In genomic region chr2:34869680-34870079, GRCm38 (mm10) we compare ENCODE assay signal across 7 mouse cellular contexts. TPM values are rescaled to one million over a fixed set of nuclear protein-coding genes. Genes with fewer than 3 reads are reported as not detected.
DNase-seq lines count a peak whose midpoint lies in the region; ATAC-seq and TF ChIP-seq lines count a peak whose summit lies in the region.

No protein-coding gene starts in this region.

- no peak for TF ChIP-seq CTCF in C2C12 (IDR thresholded peaks at IDR 0.05; ENCODE audit: control insufficient read depth, insufficient read depth, insufficient read length)
- TF ChIP-seq CTCF in hindbrain, postnatal 0 days (IDR thresholded peaks at IDR 0.05; ENCODE audit: low read depth), result no peak

- WGBS in embryonic facial prominence, embryonic 11.5 days, result 46% methylated on average over 5 of the region's 5 CpGs
- WGBS in hindbrain, postnatal 0 days, result 31% methylated on average over 5 of the region's 5 CpGs
- 40% methylated on average over 5 of the region's 5 CpGs for WGBS in midbrain, embryonic 15.5 days

- H3K27me3 ChIP-seq in C2C12 (ENCODE audit: control insufficient read depth, insufficient read depth, insufficient read length), result peaks cover 10% of the 10 kb centered on the region
- no peaks in the 10 kb centered on the region for H3K27me3 ChIP-seq in embryonic facial prominence, embryonic 11.5 days (ENCODE audit: control insufficient read depth, insufficient read depth, low read length)
- no peaks in the 10 kb centered on the region for H3K27me3 ChIP-seq in hindbrain, postnatal 0 days (ENCODE audit: insufficient read depth, low read length)
- peaks cover 15% of the 10 kb centered on the region for H3K27me3 ChIP-seq in midbrain, embryonic 15.5 days (replicated peaks)

- H3K9me3 ChIP-seq in embryonic facial prominence, embryonic 11.5 days (replicated peaks; ENCODE audit: control insufficient read depth, low read length), result no peaks in the 10 kb centered on the region
- H3K9me3 ChIP-seq in hindbrain, postnatal 0 days (ENCODE audit: low read length), result no peaks in the 10 kb centered on the region
- no peaks in the 10 kb centered on the region for H3K9me3 ChIP-seq in midbrain, embryonic 15.5 days

- ATAC-seq in embryonic facial prominence, embryonic 11.5 days (replicated peaks; ENCODE audit: insufficient number of reproducible peaks, low FRiP score, low TSS enrichment, low read depth), result no peak
- no peak for ATAC-seq in hindbrain, postnatal 0 days
- no peak for ATAC-seq in midbrain, embryonic 15.5 days (replicated peaks)

- H3ac ChIP-seq in C2C12 (ENCODE audit: control insufficient read depth, insufficient read length, low read depth), result peak overlapping the region; percentile 44

- H3K4me1 ChIP-seq in embryonic facial prominence, embryonic 11.5 days (ENCODE audit: control insufficient read depth, insufficient read depth, low read length), result no peaks in the 10 kb centered on the region; the same call in 1 of the 2 replicates
- peaks cover 8% of the 10 kb centered on the region; the same call in 1 of the 2 replicates for H3K4me1 ChIP-seq in hindbrain, postnatal 0 days (ENCODE audit: insufficient read depth, low read length)
- peaks cover 32% of the 10 kb centered on the region for H3K4me1 ChIP-seq in midbrain, embryonic 15.5 days

- H3K4me2 ChIP-seq in embryonic facial prominence, embryonic 11.5 days (ENCODE audit: low read depth, low read length), result peak overlapping the region; percentile 19
- H3K4me2 ChIP-seq in hindbrain, postnatal 0 days (ENCODE audit: low read depth, low read length), result peak overlapping the region; percentile 73
- peak overlapping the region; percentile 62 for H3K4me2 ChIP-seq in midbrain, embryonic 15.5 days

- DNase-seq in 3T3-L1 (ENCODE audit: low read depth, low spot score), result peak; percentile 91
- DNase-seq in embryonic facial prominence, embryonic 11.5 days (ENCODE audit: low spot score), result no peak
- DNase-seq in hindbrain, postnatal 0 days (ENCODE audit: low spot score), result no peak
- DNase-seq in left cerebral cortex, adult 9 months (ENCODE audit: low spot score in 2 of 2), result no peak
- no peak for DNase-seq in gastrocnemius, postnatal 10 days

- peak overlapping the region; percentile 100 for H3K4me3 ChIP-seq in C2C12 (ENCODE audit: insufficient read depth, poor library complexity, severe bottlenecking)
- H3K4me3 ChIP-seq in embryonic facial prominence, embryonic 11.5 days (ENCODE audit: low read depth, low read length), result peak overlapping the region; percentile 90
- peak overlapping the region; percentile 74 for H3K4me3 ChIP-seq in hindbrain, postnatal 0 days (ENCODE audit: low read length)
- H3K4me3 ChIP-seq in midbrain, embryonic 15.5 days, result peak overlapping the region; percentile 83

- H3K36me3 ChIP-seq in C2C12 (ENCODE audit: control insufficient read depth, insufficient read depth), result peaks cover 30% of the 10 kb centered on the region
- peaks cover 7% of the 10 kb centered on the region for H3K36me3 ChIP-seq in embryonic facial prominence, embryonic 11.5 days (replicated peaks; ENCODE audit: control insufficient read depth, insufficient read depth, low read depth, low read length)
- H3K36me3 ChIP-seq in hindbrain, postnatal 0 days (ENCODE audit: insufficient read depth, low read length), result peaks cover 15% of the 10 kb centered on the region; the same call in 1 of the 2 replicates
- H3K36me3 ChIP-seq in midbrain, embryonic 15.5 days (replicated peaks), result peaks cover 7% of the 10 kb centered on the region

- peaks cover 70% of the 10 kb centered on the region for H3K79me2 ChIP-seq in C2C12 (ENCODE audit: control insufficient read depth, insufficient read depth)

- H3K79me3 ChIP-seq in C2C12 (ENCODE audit: low read depth), result peaks cover 59% of the 10 kb centered on the region

- H3K9ac ChIP-seq in embryonic facial prominence, embryonic 11.5 days (replicated peaks; ENCODE audit: low read length), result peak overlapping the region; percentile 39
- peak overlapping the region; percentile 82 for H3K9ac ChIP-seq in hindbrain, postnatal 0 days (replicated peaks; ENCODE audit: low read length)
- H3K9ac ChIP-seq in midbrain, embryonic 15.5 days, result 0 out of 2 replicates have a peak overlapping the region, but pooled peaks have one; percentile 6

- H3K27ac ChIP-seq in embryonic facial prominence, embryonic 11.5 days (replicated peaks; ENCODE audit: low read depth, low read length), result no peak overlapping the region
- H3K27ac ChIP-seq in hindbrain, postnatal 0 days, result no peak overlapping the region
- no peak overlapping the region for H3K27ac ChIP-seq in midbrain, embryonic 15.5 days

TF ChIP-seq in C2C12, 6 proteins besides CTCF, POLR2A, EP300 and RAD21:
- TF ChIP-seq CEBPB (IDR thresholded peaks at IDR 0.05; ENCODE audit: low read depth) (no peak), MAX (IDR thresholded peaks at IDR 0.05) (no peak)
TF ChIP-seq in C2C12: peak in this region for 0.

RNA-seq across cellular contexts. Expression of gene Cutal, which starts 4.5 kb away (rescaled TPM):
- 0.02 TPM for polyA plus RNA-seq in C2C12 (2012; fragmentation: generic; extraction: Trizol)
- 0.15 and 0.32 TPM in 2 replicates for polyA plus RNA-seq in embryonic facial prominence, embryonic 11.5 days (2014; fragmentation: Nextera tagmentation; extraction: Ambion mirVana)
- total RNA-seq in hindbrain, postnatal 0 days (2014; rRNA removed), result 0.26 and 0.65 TPM in 2 replicates
- polyA plus RNA-seq in hindbrain, postnatal 0 days (2015; fragmentation: Nextera tagmentation; extraction: Ambion mirVana), result 0.20 and 0.37 TPM in 2 replicates
- 0.26 and 0.40 TPM in 2 replicates for polyA plus RNA-seq in midbrain, embryonic 15.5 days (2015; fragmentation: Nextera tagmentation; extraction: Ambion mirVana)
- under 1 TPM in 1 of 2 experiments, not detected in 1; 0.45 TPM for total RNA-seq in gastrocnemius, postnatal 10 days (2021)

RNA-seq across cellular contexts. Expression of gene Psmd5, which starts 5.1 kb away (rescaled TPM):
- polyA plus RNA-seq in C2C12 (2012; fragmentation: generic; extraction: Trizol), result 38.2 TPM
- polyA plus RNA-seq in embryonic facial prominence, embryonic 11.5 days (2014; fragmentation: Nextera tagmentation; extraction: Ambion mirVana), result 114 and 128 TPM in 2 replicates
- total RNA-seq in hindbrain, postnatal 0 days (2014; rRNA removed), result 37.6 and 39.4 TPM in 2 replicates
- 74.6 and 80.0 TPM in 2 replicates for polyA plus RNA-seq in hindbrain, postnatal 0 days (2015; fragmentation: Nextera tagmentation; extraction: Ambion mirVana)
- 101 and 102 TPM in 2 replicates for polyA plus RNA-seq in midbrain, embryonic 15.5 days (2015; fragmentation: Nextera tagmentation; extraction: Ambion mirVana)
- 10 to 100 TPM; 15.4 to 22.4 TPM for total RNA-seq in gastrocnemius, postnatal 10 days (2021)

RNA-seq across cellular contexts. Expression of gene Gm34653, which starts 36.9 kb away (rescaled TPM):
- 0.04 TPM for polyA plus RNA-seq in C2C12 (2012; fragmentation: generic; extraction: Trizol)
- polyA plus RNA-seq in embryonic facial prominence, embryonic 11.5 days (2014; fragmentation: Nextera tagmentation; extraction: Ambion mirVana), result 0.33 TPM in 1 of 2 replicates, not detected in the other
- 0.16 TPM in 1 of 2 replicates, not detected in the other for total RNA-seq in hindbrain, postnatal 0 days (2014; rRNA removed)
- 0.09 TPM in 1 of 2 replicates, not detected in the other for polyA plus RNA-seq in hindbrain, postnatal 0 days (2015; fragmentation: Nextera tagmentation; extraction: Ambion mirVana)
- 0.17 TPM in 1 of 2 replicates, not detected in the other for polyA plus RNA-seq in midbrain, embryonic 15.5 days (2015; fragmentation: Nextera tagmentation; extraction: Ambion mirVana)
- not detected for total RNA-seq in gastrocnemius, postnatal 10 days (2021)

RNA-seq across cellular contexts. Expression of gene Fbxw2, which starts 43.6 kb away (rescaled TPM):
- polyA plus RNA-seq in C2C12 (2012; fragmentation: generic; extraction: Trizol), result 43.7 TPM
- 66.3 and 71.2 TPM in 2 replicates for polyA plus RNA-seq in embryonic facial prominence, embryonic 11.5 days (2014; fragmentation: Nextera tagmentation; extraction: Ambion mirVana)
- 94.9 and 112 TPM in 2 replicates for total RNA-seq in hindbrain, postnatal 0 days (2014; rRNA removed)
- polyA plus RNA-seq in hindbrain, postnatal 0 days (2015; fragmentation: Nextera tagmentation; extraction: Ambion mirVana), result 111 and 118 TPM in 2 replicates
- polyA plus RNA-seq in midbrain, embryonic 15.5 days (2015; fragmentation: Nextera tagmentation; extraction: Ambion mirVana), result 102 and 107 TPM in 2 replicates
- total RNA-seq in gastrocnemius, postnatal 10 days (2021), result 10 to 100 TPM; 46.6 to 48.1 TPM

RNA-seq across cellular contexts. Expression of gene Phf19, which starts 44.1 kb away (rescaled TPM):
- 7.6 TPM for polyA plus RNA-seq in C2C12 (2012; fragmentation: generic; extraction: Trizol)
- 2.2 and 2.3 TPM in 2 replicates for polyA plus RNA-seq in embryonic facial prominence, embryonic 11.5 days (2014; fragmentation: Nextera tagmentation; extraction: Ambion mirVana)
- 1.7 and 2.5 TPM in 2 replicates for total RNA-seq in hindbrain, postnatal 0 days (2014; rRNA removed)
- 1.3 and 3.1 TPM in 2 replicates for polyA plus RNA-seq in hindbrain, postnatal 0 days (2015; fragmentation: Nextera tagmentation; extraction: Ambion mirVana)
- 1.5 and 2.1 TPM in 2 replicates for polyA plus RNA-seq in midbrain, embryonic 15.5 days (2015; fragmentation: Nextera tagmentation; extraction: Ambion mirVana)
- total RNA-seq in gastrocnemius, postnatal 10 days (2021), result 1 to 10 TPM; 3.9 to 4.7 TPM

Comparison
In these comparisons a context has a peak if more than half of its experiments do, and no peak if none do; other contexts are left out.
1. H3K4me2 ChIP-seq: peak in every context shown above with its lines; median percentile 73 in hindbrain, postnatal 0 days; 62 in midbrain, embryonic 15.5 days; 19 in embryonic facial prominence, embryonic 11.5 days.
2. H3K9ac ChIP-seq: peak in every context shown above with its lines; median percentile 82 in hindbrain, postnatal 0 days; 39 in embryonic facial prominence, embryonic 11.5 days; 6 in midbrain, embryonic 15.5 days.